Mouse (Mus musculus) embryo, embryonic 11 days (tissue): ENCODE measurements around the gene Klhl22.

Experiments used
- DNase-seq: peaks from one replicate; pipeline ENCODE4 v3.0.0-alpha.2; 2015

Klhl22 gene

GRCm38 (mm10) chr16:17802839-17803674, 43.6 kb downstream of the Klhl22 start:
- DNase-seq = peak; percentile 54

- no peak for DNase-seq
Measured at GRCm38 (mm10) chr16:17803675-17804448, 44.4 kb downstream of the Klhl22 start.

GRCm38 (mm10) chr16:17804449-17804912, 45.1 kb downstream of the Klhl22 start:
- peak; percentile 82 for DNase-seq

- DNase-seq = no peak
Measured at GRCm38 (mm10) chr16:17804982-17805381, 45.6 kb downstream of the Klhl22 start.

GRCm38 (mm10) chr16:17806581-17807191, 47.3 kb downstream of the Klhl22 start:
- DNase-seq = no peak

- peak; percentile 96 for DNase-seq
Measured at GRCm38 (mm10) chr16:17807192-17808009, 48.0 kb downstream of the Klhl22 start.

- no peak for DNase-seq
Measured at GRCm38 (mm10) chr16:17809125-17809524, 49.7 kb downstream of the Klhl22 start.

- DNase-seq = peak; percentile 88
Measured at GRCm38 (mm10) chr16:17809711-17810110, 50.3 kb downstream of the Klhl22 start.

- DNase-seq = peak; percentile 74
Measured at GRCm38 (mm10) chr16:17812120-17812519, 52.7 kb downstream of the Klhl22 start.

GRCm38 (mm10) chr16:17813173-17813572, 53.8 kb downstream of the Klhl22 start:
- DNase-seq = no peak

GRCm38 (mm10) chr16:17815411-17816402, 56.3 kb downstream of the Klhl22 start:
- DNase-seq = peak; percentile 92

GRCm38 (mm10) chr16:17816528-17816927, 57.1 kb downstream of the Klhl22 start:
- DNase-seq = no peak

- DNase-seq = no peak
Measured at GRCm38 (mm10) chr16:17826500-17826899, 67.1 kb downstream of the Klhl22 start.

- DNase-seq = no peak
Measured at GRCm38 (mm10) chr16:17828229-17828628, 68.8 kb downstream of the Klhl22 start.

GRCm38 (mm10) chr16:17828867-17829266, 69.4 kb downstream of the Klhl22 start:
- no peak for DNase-seq

GRCm38 (mm10) chr16:17830385-17831178, 71.2 kb downstream of the Klhl22 start:
- DNase-seq = no peak

GRCm38 (mm10) chr16:17831781-17832180, 72.4 kb downstream of the Klhl22 start:
- DNase-seq = peak; percentile 53

GRCm38 (mm10) chr16:17832821-17833220, 73.4 kb downstream of the Klhl22 start, which contains the start of gene B830017H08Rik:
Gene B830017H08Rik (plus strand): TSS chr16:17833121.
- DNase-seq = no peak

GRCm38 (mm10) chr16:17833321-17833680, 73.9 kb downstream of the Klhl22 start:
- DNase-seq = peak; percentile 65
